Mouse (Mus musculus) right cerebral cortex, postnatal 4 days (tissue): ENCODE data around the gene Zbtb46.

Experiments used
- DNase-seq: peaks from one replicate; pipeline ENCODE4 v3.0.0-alpha.2; 2022

Zbtb46 gene

DNA sequence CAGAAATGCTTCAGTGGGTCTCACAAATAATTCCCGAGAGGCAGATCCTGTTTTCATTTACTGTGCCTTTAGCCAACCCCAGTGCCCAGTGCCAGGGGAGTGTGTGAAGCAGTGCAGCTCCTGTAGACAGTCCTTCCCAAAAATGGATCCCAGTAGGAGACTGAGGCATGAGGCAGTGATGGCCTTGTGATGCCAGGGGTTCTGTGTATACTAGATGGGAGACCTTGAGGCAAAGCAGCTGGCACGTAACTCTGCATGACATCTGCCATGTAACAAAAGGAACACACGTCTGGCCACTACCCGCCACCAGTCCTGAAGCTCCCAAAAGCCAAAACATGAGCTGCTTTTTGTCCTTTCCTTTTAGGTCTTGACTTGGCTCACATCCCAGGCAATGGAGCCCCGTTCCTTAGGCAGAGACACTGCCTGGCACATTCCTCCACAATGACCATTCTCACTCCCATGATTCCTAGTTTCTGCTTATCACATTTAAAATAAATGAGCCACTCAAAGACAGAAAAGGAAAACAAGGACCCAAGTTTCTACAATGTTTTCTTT is 61.9 kb downstream of the Zbtb46 start:
- no peak for DNase-seq

DNA sequence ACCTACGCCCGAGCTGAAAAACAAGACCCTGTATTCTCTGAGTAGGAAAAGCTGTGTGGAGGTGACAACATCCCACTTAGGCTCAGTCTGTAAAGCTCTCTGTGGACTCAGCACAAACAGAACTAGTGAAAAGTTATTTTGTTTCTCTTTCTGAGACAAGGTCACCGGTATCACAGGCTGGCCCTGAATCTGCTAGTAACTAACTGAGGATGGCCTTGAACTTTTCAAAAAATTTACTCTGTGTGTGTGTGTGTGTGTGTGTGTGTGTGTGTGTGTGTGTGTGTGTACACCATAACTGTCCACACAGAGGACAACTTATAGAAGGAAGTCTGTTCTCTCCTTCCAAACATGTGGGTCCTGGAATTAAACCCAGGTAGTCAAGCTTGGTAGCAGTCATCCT is 65.1 kb downstream of the Zbtb46 start:
- no peak for DNase-seq

DNA sequence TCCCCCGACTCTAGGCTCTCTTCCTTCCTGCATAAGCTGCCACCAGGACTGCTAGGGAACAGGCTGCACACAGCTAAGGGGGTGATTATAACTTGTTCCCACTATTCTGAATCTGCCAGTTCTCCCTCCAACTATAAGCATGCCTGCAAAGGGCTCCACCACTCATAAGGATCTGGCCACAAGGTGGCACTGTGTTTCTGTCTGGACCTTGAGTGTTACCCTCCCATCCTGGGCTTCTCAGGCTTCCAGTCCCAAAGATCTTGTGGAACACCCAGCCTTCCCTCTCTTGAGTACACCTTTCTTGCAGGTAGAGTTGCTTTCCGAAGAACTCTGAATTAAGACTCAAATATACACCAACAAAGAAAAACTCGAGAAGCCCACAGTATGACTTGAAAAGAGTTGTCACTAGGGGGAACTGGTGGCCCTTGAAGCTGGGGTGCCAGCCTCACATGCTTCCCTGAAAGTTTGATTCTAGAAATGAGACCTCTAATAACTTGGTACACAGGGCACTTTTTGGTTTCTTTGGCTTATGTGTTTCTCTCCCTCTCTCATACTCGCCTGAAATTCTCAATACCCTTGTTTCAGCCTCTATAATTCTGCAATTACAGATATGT is 66.5 kb downstream of the Zbtb46 start:
- peak; percentile 95 for DNase-seq

DNA sequence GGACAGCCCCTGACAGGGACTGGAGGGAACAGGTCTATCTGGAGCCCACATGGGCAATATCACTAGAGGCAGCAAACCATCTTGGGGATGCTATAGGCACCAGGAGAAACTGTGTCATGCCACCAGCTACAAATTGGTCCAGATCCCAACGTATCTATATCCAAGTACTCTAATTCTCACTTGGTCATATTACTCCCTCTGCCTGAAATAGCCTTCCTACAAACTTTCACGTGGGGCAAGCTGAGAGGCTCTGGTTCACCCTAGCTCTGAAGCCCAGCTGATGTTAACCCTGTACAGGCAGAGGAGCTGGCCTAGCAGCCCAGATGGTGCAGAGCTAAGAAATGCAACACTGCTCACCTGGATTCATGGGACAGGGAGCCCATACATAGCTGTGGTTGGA is 67.7 kb downstream of the Zbtb46 start:
- no peak for DNase-seq

- DNase-seq = no peak
Measured at GRCm38 (mm10) chr2:181391022-181391421, 68.2 kb downstream of the Zbtb46 start.

GRCm38 (mm10) chr2:181390136-181390870 is 68.9 kb downstream of the Zbtb46 start:
- DNase-seq = no peak

- DNase-seq = no peak
Measured at GRCm38 (mm10) chr2:181386663-181387210, 72.5 kb downstream of the Zbtb46 start.

DNA sequence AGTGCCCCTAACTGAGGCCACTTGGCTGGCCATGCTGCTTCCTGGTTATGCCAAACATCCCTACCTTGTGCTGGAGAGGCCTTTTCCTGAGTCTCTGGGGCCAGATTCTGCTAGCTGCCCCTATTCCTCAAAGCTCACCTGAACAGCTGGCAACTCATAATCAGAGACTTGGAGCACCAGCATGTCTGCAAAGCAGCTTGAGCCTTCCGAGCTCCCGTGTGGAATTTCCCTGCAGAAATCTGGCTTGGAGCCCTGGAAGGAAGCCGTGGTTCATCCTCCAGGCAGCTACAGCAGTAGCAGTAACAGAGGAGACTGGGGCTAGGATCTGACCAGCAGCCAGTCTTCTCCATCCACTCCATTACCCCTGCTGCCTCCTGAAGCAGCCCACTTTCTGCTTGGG is 73.3 kb downstream of the Zbtb46 start:
- peak; percentile 48 for DNase-seq

DNA sequence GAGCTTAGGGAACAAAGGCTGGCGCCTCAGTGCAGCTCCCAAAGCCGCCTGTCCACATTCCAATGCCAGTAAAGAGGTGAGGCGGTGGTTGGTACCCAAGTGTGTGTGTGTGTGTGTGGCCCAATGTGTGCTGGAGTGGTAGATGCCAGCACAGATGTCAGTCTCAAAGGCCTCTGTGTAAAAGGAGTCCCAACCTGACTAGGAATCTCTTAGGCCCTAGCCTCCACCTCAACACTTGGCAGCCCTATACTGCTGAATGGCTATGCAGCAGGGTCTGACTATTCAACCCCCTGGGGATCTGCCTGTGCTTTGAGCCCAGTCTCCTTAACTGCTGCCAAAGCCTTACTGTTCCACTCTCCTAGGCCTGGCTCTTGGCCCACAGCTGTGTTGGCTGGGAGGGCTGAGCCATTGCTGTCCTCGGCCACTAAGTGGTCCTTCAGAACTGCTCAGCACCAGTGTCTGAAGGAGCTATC is 74.3 kb downstream of the Zbtb46 start:
- peak; percentile 53 for DNase-seq

DNA sequence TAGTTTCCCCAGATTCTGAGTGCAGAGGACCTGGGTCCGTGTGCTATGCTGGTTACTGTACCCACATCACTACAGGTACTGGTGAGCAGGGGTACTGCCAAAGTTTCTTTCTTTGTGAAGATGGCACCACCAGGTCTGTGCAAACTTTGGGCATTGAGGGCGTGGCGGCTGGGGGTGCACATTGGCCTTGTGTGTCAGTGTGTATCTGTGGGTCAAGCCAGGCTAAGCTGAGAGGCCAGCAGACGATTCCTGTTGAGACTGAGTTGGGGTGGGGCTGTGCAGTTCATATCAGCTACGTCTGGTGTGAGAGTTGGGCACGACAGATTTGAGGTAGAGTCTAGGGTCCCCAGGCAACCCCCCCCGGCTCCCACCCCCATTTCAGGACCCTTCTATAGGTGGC is 74.8 kb downstream of the Zbtb46 start:
- DNase-seq = no peak

- no peak for DNase-seq
Measured at GRCm38 (mm10) chr2:181381631-181382306, 77.5 kb downstream of the Zbtb46 start.

DNA sequence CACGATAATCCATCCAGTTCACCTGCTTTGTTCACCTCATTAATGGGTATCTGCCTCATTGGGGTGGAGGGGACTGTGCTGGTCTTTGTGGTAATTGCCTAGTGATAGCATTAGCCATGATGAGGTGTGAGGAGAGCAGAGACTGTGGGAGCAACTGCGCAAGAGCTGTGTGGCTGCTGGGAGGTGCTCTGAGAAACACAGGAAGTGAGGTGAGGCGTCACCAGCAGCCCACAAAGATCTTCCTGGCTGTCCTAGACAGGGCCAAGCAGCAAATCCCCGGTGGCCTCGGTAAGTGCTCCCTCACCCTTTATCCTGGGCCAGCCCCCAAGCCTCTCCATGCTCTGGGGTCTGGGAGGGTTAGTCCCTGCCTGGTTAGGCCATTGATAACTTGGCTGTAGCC is 78.1 kb downstream of the Zbtb46 start:
- no peak for DNase-seq

DNA sequence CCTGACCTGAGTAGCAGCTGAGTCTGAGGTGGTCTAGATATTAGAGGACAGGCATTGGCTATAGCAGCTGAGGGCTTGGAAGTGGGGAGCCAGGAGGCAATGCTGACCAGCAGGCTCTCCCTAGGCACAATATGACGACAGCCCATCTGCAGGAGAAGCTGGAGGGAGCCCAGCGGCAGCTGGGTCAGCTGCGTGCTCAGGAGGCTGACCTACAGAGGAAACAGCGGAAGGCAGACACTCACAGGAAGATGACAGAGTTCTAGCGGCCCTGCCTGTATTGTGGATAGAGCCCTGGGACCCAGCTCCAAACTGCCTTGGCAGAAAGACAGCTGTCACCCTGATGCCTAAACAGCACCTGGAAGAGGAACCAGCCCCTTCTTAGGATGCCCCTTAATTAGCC is 79.0 kb downstream of the Zbtb46 start:
- no peak for DNase-seq

DNA sequence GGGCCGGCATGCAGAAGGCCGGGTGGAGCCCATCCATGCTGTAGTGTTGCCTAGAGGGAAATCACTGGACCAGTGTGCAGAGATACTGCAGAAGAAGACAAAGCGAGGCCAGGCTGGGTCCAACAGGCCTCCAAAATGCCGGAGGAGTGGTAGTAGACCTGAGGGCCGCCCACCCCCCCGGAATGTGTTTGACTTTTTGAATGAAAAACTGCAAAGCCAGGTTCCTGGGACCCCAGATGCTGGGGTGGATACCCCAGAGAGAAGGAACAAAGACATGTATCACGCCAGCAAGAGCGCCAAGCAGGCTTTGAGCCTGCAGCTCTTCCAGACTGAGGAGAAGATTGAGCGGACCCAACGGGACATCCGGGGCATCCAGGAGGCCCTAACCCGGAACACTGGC is 79.4 kb downstream of the Zbtb46 start, which contains the start of gene Lime1:
Gene Lime1, plus strand, starts transcription at position 301 of the 400 bp plus-strand sequence.
- no peak for DNase-seq

DNA sequence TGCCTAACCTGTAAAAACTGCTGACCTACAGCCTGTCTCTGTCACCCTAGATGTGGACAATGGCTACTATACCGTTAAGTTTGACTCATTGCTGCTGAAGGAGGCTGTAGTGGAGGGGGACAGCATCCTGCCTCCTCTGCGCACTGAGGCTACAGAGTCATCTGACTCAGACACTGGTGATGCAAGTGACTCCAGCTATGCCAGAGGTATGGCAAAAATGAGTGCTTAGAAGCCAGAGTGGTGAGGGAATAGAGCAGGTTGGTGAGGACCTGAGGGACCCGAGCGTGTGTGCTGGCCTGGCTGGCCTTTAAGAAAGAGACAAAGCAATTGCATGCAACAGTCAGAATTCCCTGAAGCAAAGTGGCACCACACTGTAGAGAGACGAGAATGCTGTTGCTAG is 80.5 kb downstream of the Zbtb46 start:
- DNase-seq = no peak

DNA sequence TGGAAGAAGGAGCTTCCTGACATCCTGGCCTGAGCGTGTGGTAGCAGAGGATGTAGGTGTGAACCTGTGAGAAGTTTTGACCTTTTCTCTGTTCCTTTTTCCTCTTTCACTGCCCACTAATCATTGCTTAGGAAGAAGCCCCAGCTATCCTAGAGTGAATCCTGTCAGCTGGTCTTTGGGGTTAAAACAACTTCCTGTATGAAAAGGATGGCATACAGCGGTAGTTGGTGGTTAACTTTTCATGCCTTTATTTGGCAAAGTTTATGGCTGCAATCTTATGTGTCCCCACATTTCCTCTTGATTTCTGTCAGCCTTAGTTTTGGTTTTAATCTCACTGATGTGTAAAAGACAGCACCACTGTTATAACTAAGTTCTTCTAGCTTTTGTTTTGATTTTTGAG is 82.0 kb downstream of the Zbtb46 start:
- no peak for DNase-seq

DNA sequence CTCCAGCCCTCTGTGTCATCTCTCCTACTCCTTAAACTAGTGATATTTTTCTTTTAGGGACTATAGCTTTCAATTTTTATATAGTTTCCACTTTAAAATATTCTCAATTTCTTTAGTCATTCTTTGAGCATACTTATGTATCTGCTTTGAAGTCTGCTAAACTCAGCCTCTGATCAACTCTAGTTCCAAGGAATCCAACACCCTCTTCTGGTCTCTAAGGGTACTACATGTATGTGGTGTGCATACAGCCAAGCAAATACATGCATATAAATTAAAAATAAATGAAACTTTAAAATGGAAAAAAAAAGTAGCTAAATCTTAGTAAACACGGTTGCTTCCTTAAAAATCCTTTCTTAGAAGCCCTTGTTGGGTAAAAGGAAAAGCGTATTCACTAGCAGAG is 83.4 kb downstream of the Zbtb46 start:
- no peak for DNase-seq

GRCm38 (mm10) chr2:181370001-181370400 is 89.2 kb downstream of the Zbtb46 start:
- no peak for DNase-seq

- peak; percentile 21 for DNase-seq
Measured at GRCm38 (mm10) chr2:181365655-181366075, 93.6 kb downstream of the Zbtb46 start.

DNA sequence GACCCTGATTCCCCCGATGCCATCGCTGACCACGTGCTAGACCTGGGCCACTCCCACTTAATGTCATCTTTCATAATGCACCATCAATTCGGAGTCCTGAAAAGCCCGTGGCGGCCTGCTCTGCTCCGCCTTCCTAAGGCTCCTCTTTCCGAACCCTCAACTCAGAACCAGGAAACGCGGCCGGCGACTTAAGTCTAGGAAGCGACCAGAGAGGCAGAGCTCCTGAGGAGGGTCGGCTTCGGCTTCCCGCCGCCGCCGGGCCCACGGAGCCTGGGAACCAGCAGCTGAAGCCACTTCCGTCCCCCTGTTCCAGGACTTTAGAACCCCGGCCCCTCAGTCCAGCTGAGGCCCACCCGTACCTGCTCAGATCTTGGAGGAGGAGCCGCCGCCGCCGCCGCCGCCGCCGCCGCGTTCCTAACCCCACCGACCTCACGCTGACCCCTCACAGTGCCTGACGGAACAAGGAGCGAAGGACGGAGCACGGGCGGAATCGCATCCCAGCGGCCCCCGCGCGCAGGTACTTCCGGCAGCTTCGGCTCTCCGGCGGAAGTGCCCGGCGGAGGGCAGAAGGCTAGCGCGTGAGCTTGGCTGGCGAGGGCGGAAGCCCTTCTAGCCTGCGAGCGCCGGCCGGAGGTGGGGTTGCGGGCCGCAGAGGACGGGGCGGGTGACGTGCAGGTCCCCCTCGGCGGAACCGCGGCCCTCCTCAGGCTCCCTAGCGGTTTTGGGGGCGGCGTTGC is 94.2 kb downstream of the Zbtb46 start, which contains the start of the genes Zgpat and Arfrp1:
Gene Zgpat, plus strand, starts transcription at position 69 of the 737 bp plus-strand sequence.
Gene Arfrp1, minus strand, starts transcription at position 545 of the 737 bp plus-strand sequence.
- DNase-seq = peak; percentile 80

DNA sequence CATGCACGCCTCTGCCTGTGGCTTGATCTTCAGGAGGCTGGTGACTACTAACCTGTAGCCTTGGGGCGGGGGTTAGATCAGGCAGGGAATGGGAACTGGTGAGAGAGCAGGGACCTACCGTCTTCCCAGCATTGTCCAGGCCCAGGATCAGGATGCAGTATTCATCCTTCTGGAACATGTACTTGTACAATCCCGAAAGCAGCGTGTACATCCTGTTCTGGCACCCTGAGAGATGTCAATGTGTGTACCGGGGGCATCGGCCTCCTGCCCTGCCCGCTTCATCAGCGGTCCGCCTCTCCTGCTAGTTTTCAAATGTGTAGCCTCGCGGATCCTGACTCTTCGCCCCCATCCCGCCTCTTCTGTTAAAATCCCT is 94.8 kb downstream of the Zbtb46 start:
- DNase-seq = no peak

- no peak for DNase-seq
Measured at GRCm38 (mm10) chr2:181363946-181364345, 95.3 kb downstream of the Zbtb46 start.
